Mouse (Mus musculus) myocyte (in vitro differentiated cells): ENCODE results near the gene Rapgef4. TPM values are rescaled to one million over a fixed set of nuclear protein-coding genes. Genes with fewer than 3 reads are reported as not detected.

ENCODE experiments used
- H3K27me3 ChIP-seq: one replicate; pipeline ENCODE4 v1.6.1; 2011; ENCODE audit not compliant: control insufficient read depth, insufficient read depth, insufficient read length
- H3K36me3 ChIP-seq: one replicate; pipeline ENCODE4 v1.6.1; 2011; ENCODE audit not compliant: control insufficient read depth, insufficient read depth
- H3K4me2 ChIP-seq: one replicate; pipeline ENCODE4 v1.6.1; 2011; ENCODE audit warnings: low read depth, control low read depth
- H3K4me3 ChIP-seq: one replicate; pipeline ENCODE4 v1.5.1; 2011; ENCODE audit warnings: mild to moderate bottlenecking, control low read depth, moderate library complexity
- H3K79me2 ChIP-seq: one replicate; pipeline ENCODE4 v1.6.1; 2011; ENCODE audit not compliant: control insufficient read depth, insufficient read depth
- H3ac ChIP-seq: one replicate; pipeline ENCODE4 v1.6.1; 2011; ENCODE audit not compliant: control insufficient read depth, insufficient read length
- CEBPB ChIP-seq: IDR thresholded peaks from 2 replicates; pipeline ENCODE4 v1.6.1; 2011; ENCODE audit warnings: mild to moderate bottlenecking, moderate library complexity; ENCODE audit not compliant: poor library complexity, insufficient read depth, severe bottlenecking
- E2F4 ChIP-seq: IDR thresholded peaks from one replicate; pipeline ENCODE4 v1.6.1; 2011; ENCODE audit warnings: mild to moderate bottlenecking, control low read depth, moderate library complexity; ENCODE audit not compliant: insufficient read depth
- MAX ChIP-seq: IDR thresholded peaks from one replicate; pipeline ENCODE4 v1.6.1; 2011; ENCODE audit warnings: low read depth, mild to moderate bottlenecking, control low read depth
- MYOD1 ChIP-seq, 3 experiments: IDR thresholded peaks; one replicate each; pipeline ENCODE4 v1.6.1; 2011; ENCODE audit warnings: control low read depth in 2 of 3, low read depth in 2 of 3, mild to moderate bottlenecking in 2 of 3, moderate library complexity in 1 of 3; ENCODE audit not compliant: insufficient read length in 2 of 3, control insufficient read depth in 1 of 3
- MYOG ChIP-seq, 3 experiments: IDR thresholded peaks; one replicate each; pipeline ENCODE4 v1.6.1; 2011; ENCODE audit warnings: control low read depth in 2 of 3, low read depth in 2 of 3, mild to moderate bottlenecking in 2 of 3; ENCODE audit not compliant: insufficient read length in 2 of 3, control insufficient read depth in 1 of 3, insufficient read depth in 1 of 3
- POLR2A ChIP-seq: IDR thresholded peaks from one replicate; pipeline ENCODE4 v1.6.1; 2011; ENCODE audit warnings: low read depth, mild to moderate bottlenecking, control low read depth, moderate library complexity; ENCODE audit not compliant: insufficient read length
- POLR2AphosphoS2 ChIP-seq: IDR thresholded peaks from one replicate; pipeline ENCODE4 v1.6.1; 2011; ENCODE audit warnings: low read depth, control low read depth; ENCODE audit not compliant: insufficient read length
- REST ChIP-seq: IDR thresholded peaks from one replicate; pipeline ENCODE4 v1.6.1; 2011; ENCODE audit warnings: mild to moderate bottlenecking, control low read depth, moderate library complexity; ENCODE audit not compliant: insufficient read depth, insufficient read length
- SRF ChIP-seq: IDR thresholded peaks from one replicate; pipeline ENCODE4 v1.6.1; 2011; ENCODE audit warnings: low read depth; ENCODE audit not compliant: control insufficient read depth, insufficient read length
- TCF12 ChIP-seq: IDR thresholded peaks from one replicate; pipeline ENCODE4 v1.6.1; 2011; ENCODE audit warnings: mild to moderate bottlenecking, control low read depth; ENCODE audit not compliant: poor library complexity, insufficient read depth, severe bottlenecking
- TCF3 ChIP-seq: IDR thresholded peaks from one replicate; pipeline ENCODE4 v1.6.1; 2011; ENCODE audit warnings: low read depth, control low read depth; ENCODE audit not compliant: insufficient read length
- USF1 ChIP-seq: IDR thresholded peaks from one replicate; pipeline ENCODE4 v1.6.1; 2011; ENCODE audit warnings: low read depth, mild to moderate bottlenecking, control low read depth, moderate library complexity
- polyA plus RNA-seq: library from polyadenylated mRNA; unstranded; fragments of >200 nt; fragmentation: generic; extraction: Trizol; gene quantifications from one replicate; pipeline ENCODE4 v1.2.1, GENCODE M21; 2012; ENCODE audit warnings: missing spikeins

The Rapgef4 gene
- polyA plus RNA-seq, 1 experiment: 0.28 TPM

- Histone ChIP-seq H3ac (no peak overlapping the region), H3K79me2 (no peaks in the 10 kb centered on the region), H3K4me3 (no peak overlapping the region), H3K36me3 (no peaks in the 10 kb centered on the region), H3K27me3 (no peaks in the 10 kb centered on the region), H3K4me2 (no peak overlapping the region)
- TF ChIP-seq SRF (no peak), MAX (no peak)
These were observed 224.8 kb downstream of the Rapgef4 start for GRCm38 (mm10) chr2:72205869-72206268.

DNA sequence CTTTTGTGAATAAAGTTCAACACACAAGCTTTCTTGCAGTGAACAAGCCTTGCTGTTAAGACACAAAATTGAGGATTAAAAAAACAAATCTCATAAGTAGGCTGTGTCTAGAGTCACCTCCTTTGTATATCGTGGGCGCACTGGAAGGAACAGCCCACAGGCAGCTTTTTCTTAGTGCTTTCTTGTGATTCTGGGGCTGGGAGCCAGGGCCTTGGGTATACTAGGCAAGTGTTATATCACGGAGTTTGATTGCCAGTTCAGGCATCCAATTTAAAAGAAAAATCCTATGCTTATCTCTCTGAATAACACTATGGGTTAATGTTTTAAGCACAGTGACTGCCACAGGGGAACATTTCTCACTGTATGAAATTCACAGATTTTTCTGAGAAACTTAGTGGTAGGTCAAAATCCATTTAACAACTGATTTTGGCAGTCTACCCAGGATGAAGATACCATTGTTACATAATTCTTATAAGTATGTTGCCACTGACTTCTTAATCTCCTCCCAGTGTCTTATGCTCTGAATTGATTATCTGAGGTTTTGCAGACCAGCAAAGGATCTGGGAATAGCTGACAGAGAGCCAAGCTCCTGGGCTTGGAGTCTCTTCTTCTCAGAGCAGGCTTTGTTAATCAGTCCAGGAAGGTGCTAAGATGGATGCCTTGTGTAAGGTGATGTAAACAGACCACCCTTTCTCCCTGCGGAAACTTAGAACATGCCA is 225.6 kb downstream of the Rapgef4 start:
- no peaks in the 10 kb centered on the region for H3K36me3 ChIP-seq
- H3K79me2 ChIP-seq: no peaks in the 10 kb centered on the region
- no peak overlapping the region for H3K4me2 ChIP-seq
- H3K4me3 ChIP-seq: no peak overlapping the region
- TF ChIP-seq CEBPB: no peak
- TF ChIP-seq REST: no peak
- no peak for TF ChIP-seq USF1
- no peak overlapping the region for H3ac ChIP-seq
- no peaks in the 10 kb centered on the region for H3K27me3 ChIP-seq

- TF ChIP-seq POLR2AphosphoS2 (no peak), TCF12 (no peak), CEBPB (no peak), SRF (no peak)
- Histone ChIP-seq H3K4me2 (no peak overlapping the region), H3K27me3 (peaks cover 5% of the 10 kb centered on the region), H3K79me2 (no peaks in the 10 kb centered on the region), H3ac (no peak overlapping the region), H3K4me3 (no peak overlapping the region), H3K36me3 (no peaks in the 10 kb centered on the region)
These were observed 236.3 kb downstream of the Rapgef4 start for GRCm38 (mm10) chr2:72217336-72217735.

- Histone ChIP-seq H3ac (no peak overlapping the region), H3K79me2 (no peaks in the 10 kb centered on the region), H3K4me3 (no peak overlapping the region), H3K27me3 (peaks cover 5% of the 10 kb centered on the region), H3K4me2 (no peak overlapping the region), H3K36me3 (no peaks in the 10 kb centered on the region)
- TF ChIP-seq MYOD1 (IDR thresholded peaks at IDR 0.05; ENCODE audit: control insufficient read depth in 1 of 3, insufficient read length in 2 of 3, low read depth in 2 of 3) (no peak), POLR2AphosphoS2 (no peak), SRF (no peak), E2F4 (no peak), MYOG (IDR thresholded peaks at IDR 0.05; ENCODE audit: control insufficient read depth in 1 of 3, insufficient read depth in 1 of 3, insufficient read length in 2 of 3, low read depth in 2 of 3) (no peak), USF1 (no peak)
These were observed 238.9 kb downstream of the Rapgef4 start for GRCm38 (mm10) chr2:72219921-72220320.

DNA sequence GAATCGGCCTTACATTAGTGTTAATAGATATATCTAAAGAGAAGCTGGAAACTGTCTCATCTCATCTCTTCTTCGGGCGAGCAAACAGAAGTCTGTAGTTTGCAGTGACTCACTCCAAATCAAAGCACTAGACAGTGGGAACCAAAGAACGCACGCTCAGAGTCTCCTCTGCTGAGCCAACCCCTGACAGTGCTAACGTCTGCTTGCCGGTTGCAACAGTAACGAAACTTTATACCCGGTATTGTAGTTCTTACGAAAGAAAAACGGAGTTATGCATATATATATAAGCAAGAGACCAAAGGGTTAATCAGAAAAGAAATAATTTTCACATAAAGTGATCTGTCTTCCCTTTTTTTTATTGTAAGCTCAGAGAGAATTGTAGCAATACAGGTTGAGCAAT is 240.2 kb downstream of the Rapgef4 start:
- Histone ChIP-seq H3K4me2 (peak overlapping the region; percentile 21), H3K27me3 (peaks cover 5% of the 10 kb centered on the region), H3K4me3 (no peak overlapping the region), H3K79me2 (no peaks in the 10 kb centered on the region), H3ac (no peak overlapping the region), H3K36me3 (no peaks in the 10 kb centered on the region)
- TF ChIP-seq REST: no peak

DNA sequence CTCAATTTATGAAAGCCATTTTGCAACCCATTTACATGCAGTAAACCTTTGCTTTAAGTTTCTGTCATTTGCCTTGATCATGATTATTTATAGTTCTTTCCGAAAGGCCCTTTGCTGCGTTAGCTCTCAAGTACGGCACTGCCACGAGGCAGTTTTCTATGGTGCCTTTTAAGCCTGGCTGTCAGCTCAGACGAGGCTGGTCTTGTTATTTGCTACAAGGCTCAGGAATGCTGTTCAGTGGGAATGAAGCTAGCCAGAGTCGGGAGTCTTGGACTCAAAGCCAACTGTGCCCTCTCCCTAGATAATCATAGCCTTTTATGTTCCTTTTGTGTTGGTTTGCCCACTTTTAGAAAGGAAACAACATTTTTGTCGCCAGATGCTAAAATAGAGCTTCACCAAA is 240.7 kb downstream of the Rapgef4 start:
- peak overlapping the region; percentile 21 for H3K4me2 ChIP-seq
- TF ChIP-seq MAX: no peak
- TF ChIP-seq TCF3: no peak
- TF ChIP-seq POLR2AphosphoS2: no peak
- no peak for TF ChIP-seq REST
- no peak for TF ChIP-seq POLR2A
- TF ChIP-seq E2F4: no peak
- TF ChIP-seq TCF12: no peak
- no peak for TF ChIP-seq SRF
- no peak for TF ChIP-seq USF1
- TF ChIP-seq MYOD1 (IDR thresholded peaks at IDR 0.05; ENCODE audit: control insufficient read depth in 1 of 3, insufficient read length in 2 of 3, low read depth in 2 of 3): no peak
- TF ChIP-seq CEBPB: no peak
- no peak for TF ChIP-seq MYOG (IDR thresholded peaks at IDR 0.05; ENCODE audit: control insufficient read depth in 1 of 3, insufficient read depth in 1 of 3, insufficient read length in 2 of 3, low read depth in 2 of 3)
- H3K4me3 ChIP-seq: no peak overlapping the region
- peaks cover 5% of the 10 kb centered on the region for H3K27me3 ChIP-seq
- H3K36me3 ChIP-seq: no peaks in the 10 kb centered on the region
- H3K79me2 ChIP-seq: no peaks in the 10 kb centered on the region
- H3ac ChIP-seq: no peak overlapping the region
